Mouse (Mus musculus): ENCODE results near the gene Irgm1. TPM values are rescaled to one million over a fixed set of nuclear protein-coding genes. Genes with fewer than 3 reads are reported as not detected.
"Not testable (repeated sequence)": the region's sequence is repeated elsewhere in the genome, so short reads cannot be mapped to it uniquely, and the experiment has no call there.

Gene Irgm1
- total RNA-seq (2021) = 1 to 10 TPM; 1.4 TPM

GRCm38 (mm10) chr11:48871201-48871772, at the start of gene Irgm1:
TSS of gene Irgm1 (minus strand) at chr11:48871683.
- intact Hi-C loops (cut with DNase I) = loop anchor here (5.0 kb wide), 2 partner anchors 231 to 396 kb away; no protein-coding TSS in a partner anchor

GRCm38 (mm10) chr11:48918380-48918779, 46.9 kb upstream of the Irgm1 start:
- intact Hi-C loops (cut with DNase I) = no loop called here
- DNase-seq = no peak

More at GRCm38 (mm10) chr11:48871201-48871772, at the start of gene Irgm1:
- peak; percentile 41 for DNase-seq

GRCm38 (mm10) chr11:48913611-48914010, 42.1 kb upstream of the Irgm1 start:
- no peak for DNase-seq
- intact Hi-C loops (cut with DNase I) = no loop called here

GRCm38 (mm10) chr11:48908459-48908858, 37.0 kb upstream of the Irgm1 start:
- intact Hi-C loops (cut with DNase I) = no loop called here
- DNase-seq = no peak

GRCm38 (mm10) chr11:48902021-48902420, 30.5 kb upstream of the Irgm1 start, which contains the start of gene Gm5431:
TSS of gene Gm5431 (minus strand) at chr11:48902214.
- DNase-seq = no peak
- intact Hi-C loops (cut with DNase I) = no loop called here

- intact Hi-C loops (cut with DNase I); DNase-seq: not testable (repeated sequence)
These were observed 30.1 kb upstream of the Irgm1 start for GRCm38 (mm10) chr11:48901567-48901930.

GRCm38 (mm10) chr11:48900654-48901566, 29.4 kb upstream of the Irgm1 start:
- DNase-seq; intact Hi-C loops (cut with DNase I): not testable (repeated sequence)

GRCm38 (mm10) chr11:48898812-48899431, 27.4 kb upstream of the Irgm1 start:
- intact Hi-C loops (cut with DNase I) = no loop called here
- no peak for DNase-seq

- no peak for DNase-seq
- intact Hi-C loops (cut with DNase I) = no loop called here
These were observed 5.2 kb upstream of the Irgm1 start for GRCm38 (mm10) chr11:48876680-48877079.

GRCm38 (mm10) chr11:48875343-48875837, 3.9 kb upstream of the Irgm1 start:
- intact Hi-C loops (cut with DNase I); DNase-seq: not testable (repeated sequence)

- intact Hi-C loops (cut with DNase I) = loop anchor here (5.0 kb wide), 2 partner anchors 228 to 393 kb away; no protein-coding TSS in a partner anchor
- DNase-seq = peak; percentile 27
These were observed 3.0 kb upstream of the Irgm1 start for GRCm38 (mm10) chr11:48874465-48874864.

- DNase-seq = no peak
- intact Hi-C loops (cut with DNase I) = loop anchor here (5.0 kb wide), 2 partner anchors 229 to 394 kb away; no protein-coding TSS in a partner anchor
These were observed 2.3 kb upstream of the Irgm1 start for GRCm38 (mm10) chr11:48873591-48874290.

GRCm38 (mm10) chr11:48872695-48873300, 1.3 kb upstream of the Irgm1 start:
- no peak for DNase-seq
- intact Hi-C loops (cut with DNase I) = loop anchor here (5.0 kb wide), 2 partner anchors 230 to 395 kb away; no protein-coding TSS in a partner anchor

GRCm38 (mm10) chr11:48871817-48872541, 496 bp upstream of the Irgm1 start:
- peak; percentile 9 for DNase-seq
- intact Hi-C loops (cut with DNase I) = loop anchor here (5.0 kb wide), 2 partner anchors 230 to 395 kb away; no protein-coding TSS in a partner anchor

- DNase-seq = no peak
- intact Hi-C loops (cut with DNase I) = loop anchor here (5.0 kb wide), 2 partner anchors 232 to 397 kb away; no protein-coding TSS in a partner anchor
These were observed 702 bp downstream of the Irgm1 start for GRCm38 (mm10) chr11:48870781-48871180.

GRCm38 (mm10) chr11:48869380-48870110, 1.9 kb downstream of the Irgm1 start:
- no peak for DNase-seq
- intact Hi-C loops (cut with DNase I) = loop anchor here (5.0 kb wide), 2 partner anchors 233 to 398 kb away; no protein-coding TSS in a partner anchor

- intact Hi-C loops (cut with DNase I) = no loop called here
These were observed 5.0 kb downstream of the Irgm1 start for GRCm38 (mm10) chr11:48866481-48866880.

GRCm38 (mm10) chr11:48863808-48864207, 7.7 kb downstream of the Irgm1 start:
- DNase-seq = no peak
- intact Hi-C loops (cut with DNase I) = no loop called here

More at GRCm38 (mm10) chr11:48866481-48866880, 5.0 kb downstream of the Irgm1 start:
- DNase-seq = no peak
